Mouse (Mus musculus) lung, postnatal 0 days (tissue): ENCODE data around the gene Elmod3.

Experiments
- CTCF ChIP-seq: IDR thresholded peaks from 2 replicates; pipeline ENCODE4 v1.5.1; 2016; ENCODE audit warnings: antibody characterized with exemption, mild to moderate bottlenecking
- EP300 ChIP-seq: IDR thresholded peaks from 2 replicates; pipeline ENCODE4 v1.6.1; 2016; ENCODE audit warnings: antibody characterized with exemption, mild to moderate bottlenecking, control low read depth

GRCm38 (mm10) chr6:72627276-72627675 lies 29.1 kb upstream of the Elmod3 start:
- TF ChIP-seq CTCF, result no peak
- no peak for TF ChIP-seq EP300
